Mouse (Mus musculus) liver, embryonic 14.5 days (tissue): ENCODE results near the gene Nrp1.

ENCODE experiments used
- CTCF ChIP-seq: IDR thresholded peaks from 2 replicates; pipeline ENCODE4 v1.5.1; 2016; ENCODE audit warnings: antibody characterized with exemption, low read depth, control low read depth
- EP300 ChIP-seq: IDR thresholded peaks from 2 replicates; pipeline ENCODE4 v1.6.1; 2016; ENCODE audit warnings: antibody characterized with exemption, low read depth

GRCm38 (mm10) chr8:128356796-128357539, 1.4 kb upstream of the Nrp1 start:
- TF ChIP-seq EP300 (no peak), CTCF (peak; percentile 43)
